Mouse (Mus musculus) hindbrain, embryonic 12.5 days (tissue): ENCODE measurements around the gene Ogdhl. TPM values are rescaled to one million over a fixed set of nuclear protein-coding genes. Genes with fewer than 3 reads are reported as not detected.

ENCODE experiments used
- ATAC-seq: fragments of 200-750 bp; cut with Nextera tagmentation; 2 replicates; pipeline ENCODE4 v1.8.0; 2017; ENCODE audit warnings: moderate TSS enrichment; ENCODE audit not compliant: low FRiP score
- H3K27ac ChIP-seq: fragments of 300-500 bp; sonication (generic); 2 replicates; pipeline ENCODE4 v1.5.1; 2016; ENCODE audit warnings: mild to moderate bottlenecking
- H3K27me3 ChIP-seq: fragments of 300-500 bp; sonication (generic); 2 replicates; pipeline ENCODE4 v1.6.1; 2016; ENCODE audit warnings: mild to moderate bottlenecking
- H3K36me3 ChIP-seq: fragments of 300-500 bp; sonication (generic); 2 replicates; pipeline ENCODE4 v1.6.1; 2016; ENCODE audit warnings: mild to moderate bottlenecking
- H3K4me1 ChIP-seq: fragments of 300-500 bp; sonication (generic); 2 replicates; pipeline ENCODE4 v1.6.1; 2016
- H3K4me2 ChIP-seq: fragments of 300-500 bp; sonication (generic); replicated peaks from 2 replicates; pipeline ENCODE4 v1.6.1; 2016; ENCODE audit warnings: mild to moderate bottlenecking
- H3K4me3 ChIP-seq: fragments of 300-500 bp; sonication (generic); 2 replicates; pipeline ENCODE4 v1.5.1; 2016; ENCODE audit warnings: mild to moderate bottlenecking
- H3K9ac ChIP-seq: fragments of 300-500 bp; sonication (generic); 2 replicates; pipeline ENCODE4 v1.6.1; 2016; ENCODE audit warnings: mild to moderate bottlenecking, moderate library complexity
- H3K9me3 ChIP-seq: fragments of 300-500 bp; sonication (generic); replicated peaks from 2 replicates; pipeline ENCODE4 v1.6.1; 2016; ENCODE audit warnings: mild to moderate bottlenecking
- WGBS: fragments of 180-500 bp; shearing (Covaris S2); methylation state at CpG from one replicate; pipeline ENCODE4 v1.1.7; 2016; 5-methylcytosine and 5-hydroxymethylcytosine counted together
- polyA plus RNA-seq: library from polyadenylated mRNA; unstranded; fragments of >200 nt; fragmentation: Nextera tagmentation; extraction: Ambion mirVana; gene quantifications from 2 replicates; pipeline ENCODE4 v1.2.1, GENCODE M21; 2016

Gene Ogdhl
- polyA plus RNA-seq, 1 experiment from 2014 or later = 19.6 TPM

GRCm38 (mm10) chr14:32381619-32382018, 59.8 kb downstream of the Ogdhl start:
- H3K4me2 ChIP-seq = no peak overlapping the region
- H3K27me3 ChIP-seq = peaks cover 20% of the 10 kb centered on the region
- no peak overlapping the region for H3K9ac ChIP-seq
- ATAC-seq = no peak
- H3K36me3 ChIP-seq = no peaks in the 10 kb centered on the region
- WGBS = 52% methylated on average over 15 of the region's 15 CpGs
- H3K4me1 ChIP-seq = peaks cover 25% of the 10 kb centered on the region
- no peak overlapping the region for H3K4me3 ChIP-seq
- H3K9me3 ChIP-seq = no peaks in the 10 kb centered on the region
- H3K27ac ChIP-seq = no peak overlapping the region

- Histone ChIP-seq H3K27me3 (no peaks in the 10 kb centered on the region; the same call in 1 of the 2 replicates), H3K4me3 (no peak within 1 kb of the TSS), H3K9me3 (no peaks in the 10 kb centered on the region), H3K36me3 (no peaks in the 10 kb centered on the region), H3K4me2 (no peak within 1 kb of the TSS; the same call in 1 of the 2 replicates), H3K9ac (no peak within 1 kb of the TSS), H3K4me1 (peaks cover 5% of the 10 kb centered on the region), H3K27ac (no peak within 1 kb of the TSS)
- WGBS = 1% methylated on average over 13 of the region's 13 CpGs
- peak; percentile 85; the same call in 1 of the 2 replicates for ATAC-seq
Measured at GRCm38 (mm10) chr14:32388196-32388595, 66.4 kb downstream of the Ogdhl start, which contains the start of gene 1700024G13Rik. Gene 1700024G13Rik, minus strand, starts transcription at chr14:32388391.

Other genes starting within 250 kb of the Ogdhl start
- 14.5 and 20.4 TPM in 2 replicates for gene Oxnad1, start 236.6 kb upstream of the Ogdhl start, polyA plus RNA-seq
- gene Dph3, start 236.3 kb upstream of the Ogdhl start, polyA plus RNA-seq = 72.0 and 72.2 TPM in 2 replicates
- not detected in 2 replicates for gene Msmb, start 180.0 kb upstream of the Ogdhl start, polyA plus RNA-seq
- 96.2 and 99.4 TPM in 2 replicates for gene Ncoa4, start 162.2 kb upstream of the Ogdhl start, polyA plus RNA-seq
- gene Timm23, start 120.1 kb upstream of the Ogdhl start, polyA plus RNA-seq = 196 and 201 TPM in 2 replicates
- 57.7 and 66.5 TPM in 2 replicates for gene Parg, start 120.1 kb upstream of the Ogdhl start, polyA plus RNA-seq
- 0.85 and 0.94 TPM in 2 replicates for gene 1700024G13Rik, start 66.4 kb downstream of the Ogdhl start, polyA plus RNA-seq
- gene Slc18a3, start 142.8 kb downstream of the Ogdhl start, polyA plus RNA-seq = 7.3 and 9.4 TPM in 2 replicates
- 0.80 and 1.7 TPM in 2 replicates for gene Chat, start 144.0 kb downstream of the Ogdhl start, polyA plus RNA-seq
- gene Ercc6, start 191.5 kb downstream of the Ogdhl start, polyA plus RNA-seq = 33.7 and 34.4 TPM in 2 replicates